Mouse (Mus musculus) liver, embryonic 14.5 days (tissue): Measurements from ENCODE around the gene Slc22a20.

Experiments used
- CTCF ChIP-seq: IDR thresholded peaks from 2 replicates; pipeline ENCODE4 v1.5.1; 2016; ENCODE audit warnings: antibody characterized with exemption, low read depth, control low read depth
- EP300 ChIP-seq: IDR thresholded peaks from 2 replicates; pipeline ENCODE4 v1.6.1; 2016; ENCODE audit warnings: antibody characterized with exemption, low read depth

DNA sequence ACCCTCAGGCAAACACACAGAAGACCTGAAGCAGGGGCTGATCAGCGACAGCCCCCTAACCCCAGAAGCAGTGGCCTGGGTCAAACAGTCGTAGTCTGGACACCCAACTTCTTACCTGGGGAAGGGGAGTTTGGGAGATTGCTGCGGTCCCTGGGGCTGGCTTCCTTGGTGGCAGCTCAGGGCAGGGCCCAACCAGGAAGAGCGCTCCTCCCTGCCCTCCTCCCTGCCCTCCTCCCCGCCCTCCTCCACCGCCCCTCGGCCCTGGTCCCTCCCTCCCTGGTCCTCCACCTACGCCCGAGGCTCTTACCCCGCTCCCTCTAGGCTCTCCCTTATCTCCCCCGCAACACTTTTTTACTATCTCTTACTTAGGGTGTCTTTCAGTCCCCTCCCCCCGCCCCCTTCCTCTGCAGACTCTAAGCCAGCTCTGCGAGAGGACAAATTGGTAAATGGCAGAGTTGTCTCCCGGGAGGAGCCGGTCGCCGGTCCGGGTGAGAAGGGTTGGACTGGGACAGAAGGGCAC, 29.1 kb upstream of the Slc22a20 start:
- TF ChIP-seq CTCF = no peak
- TF ChIP-seq EP300 = peak; percentile 69
